Mouse (Mus musculus) left cerebral cortex, adult 9 months (tissue): ENCODE measurements around the gene Hoxa4.

ENCODE experiments used
- DNase-seq, 2 experiments: peaks; one replicate each; pipeline ENCODE4 v3.0.0; 2022; ENCODE audit warnings: low spot score in 2 of 2

Hoxa4 gene

GRCm38 (mm10) chr6:52228475-52229465 lies 37.2 kb upstream of the Hoxa4 start:
- DNase-seq, result no peak

GRCm38 (mm10) chr6:52227470-52228222 lies 36.1 kb upstream of the Hoxa4 start:
- DNase-seq, result no peak

GRCm38 (mm10) chr6:52226569-52227257 lies 35.2 kb upstream of the Hoxa4 start:
- DNase-seq, result no peak

- no peak for DNase-seq
Measured at GRCm38 (mm10) chr6:52225612-52226568, 34.3 kb upstream of the Hoxa4 start.

GRCm38 (mm10) chr6:52224895-52225611 lies 33.5 kb upstream of the Hoxa4 start:
- no peak for DNase-seq

GRCm38 (mm10) chr6:52223939-52224760 lies 32.6 kb upstream of the Hoxa4 start:
- DNase-seq, result no peak

GRCm38 (mm10) chr6:52222729-52223128 lies 31.2 kb upstream of the Hoxa4 start:
- no peak for DNase-seq

- DNase-seq, result no peak
Measured at GRCm38 (mm10) chr6:52221993-52222685, 30.6 kb upstream of the Hoxa4 start.

- DNase-seq, result peak; percentile 23 to 81
Measured at GRCm38 (mm10) chr6:52221337-52221992, 29.9 kb upstream of the Hoxa4 start, which contains the start of gene Hoxa7. Hoxa7 (minus strand) TSS chr6:52221854.

- no peak for DNase-seq
Measured at GRCm38 (mm10) chr6:52220865-52221310, 29.3 kb upstream of the Hoxa4 start.

- no peak for DNase-seq
Measured at GRCm38 (mm10) chr6:52220003-52220864, 28.7 kb upstream of the Hoxa4 start.

GRCm38 (mm10) chr6:52219234-52219942 lies 27.8 kb upstream of the Hoxa4 start:
- DNase-seq, result no peak

GRCm38 (mm10) chr6:52218643-52219215 lies 27.2 kb upstream of the Hoxa4 start:
- DNase-seq, result no peak

- no peak for DNase-seq
Measured at GRCm38 (mm10) chr6:52217895-52218642, 26.5 kb upstream of the Hoxa4 start.

GRCm38 (mm10) chr6:52217459-52217768 lies 25.9 kb upstream of the Hoxa4 start:
- DNase-seq, result no peak
